Mouse (Mus musculus) adrenal gland, adult (tissue): ENCODE measurements around the gene Nsmce4a.
"Not testable (repeated sequence)": the region's sequence is repeated elsewhere in the genome, so short reads cannot be mapped to it uniquely, and the experiment has no call there.

ENCODE experiments used
- DNase-seq, 2 experiments: peaks; one replicate each; pipeline ENCODE4 v3.0.0; 2022 to 2023; ENCODE audit warnings: low spot score in 1 of 2; ENCODE audit not compliant: inconsistent age in 2 of 2

Gene Nsmce4a

GRCm38 (mm10) chr7:130572821-130573220 lies at the start of gene Nsmce4a:
TSS of gene Nsmce4a (minus strand) at chr7:130573118.
- DNase-seq, result peak in 1 of 2 experiments; percentile 46

GRCm38 (mm10) chr7:130622359-130622758 lies 49.4 kb upstream of the Nsmce4a start:
- no peak for DNase-seq

- peak; percentile 56 to 72 for DNase-seq
These were observed 49.0 kb upstream of the Nsmce4a start for GRCm38 (mm10) chr7:130621953-130622352.

GRCm38 (mm10) chr7:130621068-130621467 lies 48.1 kb upstream of the Nsmce4a start:
- DNase-seq, result no peak

- DNase-seq, result no peak
These were observed 44.7 kb upstream of the Nsmce4a start for GRCm38 (mm10) chr7:130617591-130617990.

- peak in 1 of 2 experiments; percentile 74 for DNase-seq
These were observed 41.1 kb upstream of the Nsmce4a start for GRCm38 (mm10) chr7:130613973-130614372.

- DNase-seq, result no peak
These were observed 34.0 kb upstream of the Nsmce4a start for GRCm38 (mm10) chr7:130606958-130607357.

GRCm38 (mm10) chr7:130605111-130605510 lies 32.2 kb upstream of the Nsmce4a start:
- peak in 1 of 2 experiments; percentile 66 for DNase-seq

- peak in 1 of 2 experiments; percentile 13 for DNase-seq
These were observed 31.5 kb upstream of the Nsmce4a start for GRCm38 (mm10) chr7:130604390-130604789.

- DNase-seq, result no peak
These were observed 30.6 kb upstream of the Nsmce4a start for GRCm38 (mm10) chr7:130603556-130603955.

GRCm38 (mm10) chr7:130602804-130603203 lies 29.9 kb upstream of the Nsmce4a start:
- peak in 1 of 2 experiments; percentile 36 for DNase-seq

- no peak for DNase-seq
These were observed 27.6 kb upstream of the Nsmce4a start for GRCm38 (mm10) chr7:130600546-130600945.

- no peak for DNase-seq
These were observed 27.2 kb upstream of the Nsmce4a start for GRCm38 (mm10) chr7:130600074-130600473.

GRCm38 (mm10) chr7:130597546-130597945 lies 24.6 kb upstream of the Nsmce4a start:
- DNase-seq, result no peak

GRCm38 (mm10) chr7:130596079-130596855 lies 23.3 kb upstream of the Nsmce4a start:
- DNase-seq, result not testable (repeated sequence)

- not testable (repeated sequence) for DNase-seq
These were observed 20.7 kb upstream of the Nsmce4a start for GRCm38 (mm10) chr7:130593375-130594239.

GRCm38 (mm10) chr7:130592975-130593374 lies 20.1 kb upstream of the Nsmce4a start:
- not testable (repeated sequence) for DNase-seq

GRCm38 (mm10) chr7:130590845-130591437 lies 18.0 kb upstream of the Nsmce4a start:
- DNase-seq, result peak in 1 of 2 experiments; percentile 61

- no peak for DNase-seq
These were observed 17.3 kb upstream of the Nsmce4a start for GRCm38 (mm10) chr7:130590081-130590828.

GRCm38 (mm10) chr7:130586521-130587072 lies 13.7 kb upstream of the Nsmce4a start:
- DNase-seq, result no peak
